Mouse (Mus musculus): ENCODE results near the gene Zscan12. TPM values are rescaled to one million over a fixed set of nuclear protein-coding genes. Genes with fewer than 3 reads are reported as not detected.

Zscan12 gene
- total and polyA plus RNA-seq, 2 experiments from 2014 or later = 8.1 to 11.5 TPM

- no peak for ATAC-seq
- Histone ChIP-seq H3K27me3 (ENCODE audit: insufficient read depth, low read length) (no peaks in the 10 kb centered on the region), H3K4me1 (ENCODE audit: insufficient read depth) (no peaks in the 10 kb centered on the region), H3K9ac (no peak overlapping the region), H3K4me3 (ENCODE audit: low read depth, low read length) (0 out of 2 replicates have a peak overlapping the region, but pooled peaks have one; percentile 36), H3K9me3 (ENCODE audit: low read length) (no peaks in the 10 kb centered on the region), H3K27ac (ENCODE audit: low read depth, low read length) (no peak overlapping the region), H3K36me3 (ENCODE audit: insufficient read depth) (no peaks in the 10 kb centered on the region), H3K4me2 (ENCODE audit: low read depth) (peak overlapping the region; percentile 49)
- no peak for DNase-seq
- 62% methylated on average over 6 of the region's 6 CpGs for WGBS
- TF ChIP-seq CTCF (IDR thresholded peaks at IDR 0.05; ENCODE audit: low read depth) = no peak
These were observed 39.2 kb upstream of the Zscan12 start for GRCm38 (mm10) chr13:21323405-21323804.

- Histone ChIP-seq H3K9me3 (ENCODE audit: low read length) (no peaks in the 10 kb centered on the region), H3K36me3 (ENCODE audit: insufficient read depth) (no peaks in the 10 kb centered on the region), H3K9ac (no peak overlapping the region), H3K4me3 (ENCODE audit: low read depth, low read length) (peak overlapping the region; percentile 45), H3K27ac (ENCODE audit: low read depth, low read length) (no peak overlapping the region), H3K4me2 (ENCODE audit: low read depth) (peak overlapping the region; percentile 59), H3K27me3 (ENCODE audit: insufficient read depth, low read length) (no peaks in the 10 kb centered on the region), H3K4me1 (ENCODE audit: insufficient read depth) (no peaks in the 10 kb centered on the region)
- ATAC-seq (peak; percentile 58), DNase-seq (no peak)
- WGBS = 7% methylated on average over 4 of the region's 4 CpGs
- TF ChIP-seq CTCF (IDR thresholded peaks at IDR 0.05; ENCODE audit: low read depth) = peak; percentile 56
These were observed 36.4 kb upstream of the Zscan12 start for GRCm38 (mm10) chr13:21326191-21326590.

- no peak overlapping the region for H3K27ac ChIP-seq (ENCODE audit: low read depth, low read length)
These were observed 35.9 kb upstream of the Zscan12 start for GRCm38 (mm10) chr13:21326657-21327211.

GRCm38 (mm10) chr13:21327424-21327823, 35.2 kb upstream of the Zscan12 start:
- Histone ChIP-seq H3K9me3 (ENCODE audit: low read length) (no peaks in the 10 kb centered on the region), H3K4me3 (ENCODE audit: low read depth, low read length) (peak overlapping the region; percentile 45), H3K36me3 (ENCODE audit: insufficient read depth) (no peaks in the 10 kb centered on the region), H3K27me3 (ENCODE audit: insufficient read depth, low read length) (no peaks in the 10 kb centered on the region), H3K27ac (ENCODE audit: low read depth, low read length) (no peak overlapping the region), H3K4me2 (ENCODE audit: low read depth) (peak overlapping the region; percentile 59), H3K9ac (no peak overlapping the region), H3K4me1 (ENCODE audit: insufficient read depth) (no peaks in the 10 kb centered on the region)
- TF ChIP-seq CTCF (IDR thresholded peaks at IDR 0.05; ENCODE audit: low read depth) = no peak
- WGBS = 1% methylated on average over 9 of the region's 9 CpGs
- peak; percentile 1 for DNase-seq
- peak; percentile 39; the same call in 1 of the 2 replicates for ATAC-seq

More at GRCm38 (mm10) chr13:21326657-21327211, 35.9 kb upstream of the Zscan12 start:
- ATAC-seq (peak; percentile 83), DNase-seq (peak; percentile 89)
- Histone ChIP-seq H3K27me3 (ENCODE audit: insufficient read depth, low read length) (no peaks in the 10 kb centered on the region), H3K36me3 (ENCODE audit: insufficient read depth) (no peaks in the 10 kb centered on the region), H3K9ac (peak overlapping the region; percentile 3; the same call in 1 of the 2 replicates), H3K4me2 (ENCODE audit: low read depth) (peak overlapping the region; percentile 59), H3K9me3 (ENCODE audit: low read length) (no peaks in the 10 kb centered on the region), H3K4me1 (ENCODE audit: insufficient read depth) (no peaks in the 10 kb centered on the region), H3K4me3 (ENCODE audit: low read depth, low read length) (peak overlapping the region; percentile 45)
- peak; percentile 89 for TF ChIP-seq CTCF (IDR thresholded peaks at IDR 0.05; ENCODE audit: low read depth)
- WGBS = under 1% methylated on average over 24 of the region's 24 CpGs

GRCm38 (mm10) chr13:21346610-21347009, 16.0 kb upstream of the Zscan12 start, which contains the start of gene Olfr1367:
Olfr1367 (plus strand) TSS chr13:21346910.
- no peak for DNase-seq
- no peak for TF ChIP-seq CTCF (IDR thresholded peaks at IDR 0.05; ENCODE audit: low read depth)
- no peak for ATAC-seq
- Histone ChIP-seq H3K4me1 (ENCODE audit: insufficient read depth) (no peaks in the 10 kb centered on the region), H3K27ac (ENCODE audit: low read depth, low read length) (no peak within 1 kb of the TSS), H3K4me3 (ENCODE audit: low read depth, low read length) (no peak within 1 kb of the TSS), H3K36me3 (ENCODE audit: insufficient read depth) (no peaks in the 10 kb centered on the region), H3K4me2 (ENCODE audit: low read depth) (no peak within 1 kb of the TSS), H3K9me3 (ENCODE audit: low read length) (no peaks in the 10 kb centered on the region), H3K27me3 (ENCODE audit: insufficient read depth, low read length) (no peaks in the 10 kb centered on the region), H3K9ac (no peak within 1 kb of the TSS)
- 100% methylated on average over 1 of the region's 1 CpGs for WGBS

- Histone ChIP-seq H3K9me3 (ENCODE audit: low read length) (no peaks in the 10 kb centered on the region), H3K4me2 (ENCODE audit: low read depth) (no peak overlapping the region), H3K4me3 (ENCODE audit: low read depth, low read length) (no peak overlapping the region), H3K9ac (no peak overlapping the region), H3K27ac (ENCODE audit: low read depth, low read length) (no peak overlapping the region), H3K27me3 (ENCODE audit: insufficient read depth, low read length) (no peaks in the 10 kb centered on the region), H3K4me1 (ENCODE audit: insufficient read depth) (no peaks in the 10 kb centered on the region), H3K36me3 (ENCODE audit: insufficient read depth) (no peaks in the 10 kb centered on the region)
- DNase-seq (no peak), ATAC-seq (no peak)
- TF ChIP-seq CTCF (IDR thresholded peaks at IDR 0.05; ENCODE audit: low read depth) = no peak
These were observed 12.0 kb upstream of the Zscan12 start for GRCm38 (mm10) chr13:21350593-21350992.

GRCm38 (mm10) chr13:21363719-21364118, 1.1 kb downstream of the Zscan12 start:
- Histone ChIP-seq H3K4me3 (ENCODE audit: low read depth, low read length) (no peak overlapping the region), H3K4me2 (ENCODE audit: low read depth) (peak overlapping the region; percentile 70), H3K27ac (ENCODE audit: low read depth, low read length) (no peak overlapping the region), H3K27me3 (ENCODE audit: insufficient read depth, low read length) (no peaks in the 10 kb centered on the region), H3K9ac (no peak overlapping the region), H3K9me3 (ENCODE audit: low read length) (no peaks in the 10 kb centered on the region), H3K4me1 (ENCODE audit: insufficient read depth) (peaks cover 10% of the 10 kb centered on the region), H3K36me3 (ENCODE audit: insufficient read depth) (peaks cover 9% of the 10 kb centered on the region; the same call in 1 of the 2 replicates)
- no peak for ATAC-seq
- no peak for DNase-seq
- 70% methylated on average over 12 of the region's 12 CpGs for WGBS
- no peak for TF ChIP-seq CTCF (IDR thresholded peaks at IDR 0.05; ENCODE audit: low read depth)
